Mouse (Mus musculus) ES-E14 (cell line): ENCODE measurements around the gene Tulp1.

Experiments used
- CHD2 ChIP-seq: IDR thresholded peaks from 2 replicates; pipeline ENCODE4 v1.6.1; 2014; ENCODE audit warnings: mild to moderate bottlenecking, low read depth, low read length, inconsistent platforms
- HCFC1 ChIP-seq: IDR thresholded peaks from 2 replicates; pipeline ENCODE4 v1.6.1; 2012; ENCODE audit warnings: low read length, inconsistent platforms, borderline replicate concordance; ENCODE audit not compliant: insufficient read depth
- MAFK ChIP-seq: IDR thresholded peaks from 2 replicates; pipeline ENCODE4 v1.6.1; 2014; ENCODE audit warnings: mild to moderate bottlenecking, low read depth, low read length, inconsistent platforms; ENCODE audit not compliant: insufficient read depth
- ZC3H11A ChIP-seq: IDR thresholded peaks from 2 replicates; pipeline ENCODE4 v1.6.1; 2012; ENCODE audit warnings: low read depth, mild to moderate bottlenecking, inconsistent platforms, low read length, borderline replicate concordance
- ZNF384 ChIP-seq: IDR thresholded peaks from 2 replicates; pipeline ENCODE4 v1.6.1; 2012; ENCODE audit warnings: low read depth, low read length, inconsistent platforms

GRCm38 (mm10) chr17:28349264-28349880 is 15.7 kb downstream of the Tulp1 start:
- TF ChIP-seq CHD2: no peak
- no peak for TF ChIP-seq ZNF384
- no peak for TF ChIP-seq MAFK
- TF ChIP-seq ZC3H11A: no peak
- no peak for TF ChIP-seq HCFC1
